Mouse (Mus musculus): ENCODE measurements at regions not wholly inside any gene's neighbourhood (a gene's known extent, or its start where the extent isn't known, plus 50 kb on each side); places are given as distances from the start of the nearest gene placed in this dataset.

- DNase-seq (ENCODE audit: low spot score), result no peak
Measured at GRCm38 (mm10) chr10:126634731-126635130, 266.4 kb downstream of the Atp23 start.

DNA sequence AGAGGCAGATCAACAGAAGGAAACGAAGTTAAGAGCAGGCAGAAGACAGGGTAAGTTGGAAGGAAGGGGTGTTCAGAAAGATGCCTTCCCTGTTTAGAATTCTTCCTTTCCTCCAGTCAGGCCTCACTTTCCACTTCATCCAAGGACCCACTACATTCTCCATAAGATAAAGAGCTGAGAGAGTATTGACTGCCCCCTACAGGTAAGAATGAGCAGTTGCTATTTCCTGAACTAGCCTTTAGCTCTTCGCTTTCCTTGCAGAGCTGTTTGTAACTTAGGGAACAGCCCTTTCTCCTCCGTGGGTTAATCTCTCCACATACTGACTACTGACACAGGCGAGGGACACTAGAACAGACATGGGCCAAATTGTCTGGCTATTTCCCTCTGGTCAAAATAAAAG, 273.1 kb downstream of the Atp23 start:
- DNase-seq (ENCODE audit: low spot score), result no peak

DNA sequence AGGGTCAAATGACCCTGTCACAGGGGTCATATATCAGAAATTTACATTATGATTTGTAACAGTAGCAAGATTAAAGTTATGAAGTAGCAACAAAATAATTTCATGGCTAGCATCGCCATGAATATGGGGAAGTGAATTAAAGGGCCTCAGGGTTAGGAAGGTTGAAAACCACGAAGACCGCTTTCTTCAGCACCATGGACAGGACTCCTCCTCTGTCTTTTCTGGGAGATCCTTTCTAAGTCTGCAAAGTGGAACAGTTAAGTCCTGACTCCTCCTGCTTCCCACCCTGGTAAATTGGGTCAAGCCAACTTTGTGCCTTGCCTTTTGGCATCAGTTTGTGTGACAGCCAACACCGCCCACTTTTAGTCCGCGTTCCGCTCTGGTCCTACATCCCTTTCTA, 275.7 kb downstream of the Atp23 start:
- DNase-seq (ENCODE audit: low spot score), result peak; percentile 13

DNA sequence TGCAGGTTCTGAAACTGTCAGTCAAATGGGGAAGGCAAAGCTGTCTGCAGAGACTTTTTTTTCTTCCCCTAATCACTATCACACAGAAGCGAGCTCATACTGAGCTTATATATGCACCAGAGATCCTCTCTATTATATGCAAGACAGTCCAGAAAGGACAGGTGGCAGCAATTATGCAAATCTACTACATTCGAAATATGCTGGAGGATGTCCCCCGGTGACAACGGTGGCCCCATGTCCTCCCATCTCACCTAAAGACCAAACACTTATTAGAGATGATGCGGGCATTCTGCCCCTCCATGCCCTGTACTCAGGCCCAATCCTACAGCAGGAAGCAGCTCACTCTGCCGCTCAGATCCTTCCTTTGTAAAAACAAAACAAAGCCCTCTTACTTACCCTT, 280.4 kb downstream of the Atp23 start:
- DNase-seq (ENCODE audit: low spot score), result no peak

- DNase-seq (ENCODE audit: low spot score), result no peak
Measured at GRCm38 (mm10) chr10:126619970-126620369, 281.2 kb downstream of the Atp23 start.

GRCm38 (mm10) chr10:126612226-126612625, 288.9 kb downstream of the Atp23 start:
- DNase-seq (ENCODE audit: low spot score), result no peak

DNA sequence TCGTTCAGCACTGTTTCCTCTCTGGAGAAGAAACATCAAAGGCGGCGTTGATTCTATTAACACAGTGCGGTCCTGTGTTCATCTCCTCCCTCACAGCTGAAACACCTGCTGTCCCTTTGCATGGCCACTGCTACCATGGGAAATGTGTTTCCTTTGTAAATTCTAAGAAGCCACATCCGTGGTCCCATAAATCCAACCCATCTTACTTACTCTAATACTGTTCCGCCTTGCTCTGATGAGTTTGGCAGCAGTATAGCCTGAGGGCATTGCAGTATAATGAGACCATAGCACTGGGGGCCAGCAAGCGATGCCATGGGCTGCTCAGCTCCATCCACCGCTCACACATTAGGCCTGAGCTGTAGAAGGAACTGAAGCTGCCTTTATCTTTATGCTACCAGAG, 290.6 kb downstream of the Atp23 start:
- no peak for DNase-seq (ENCODE audit: low spot score)

GRCm38 (mm10) chr10:126599686-126600085, 301.5 kb downstream of the Atp23 start:
- no peak for DNase-seq (ENCODE audit: low spot score)

DNA sequence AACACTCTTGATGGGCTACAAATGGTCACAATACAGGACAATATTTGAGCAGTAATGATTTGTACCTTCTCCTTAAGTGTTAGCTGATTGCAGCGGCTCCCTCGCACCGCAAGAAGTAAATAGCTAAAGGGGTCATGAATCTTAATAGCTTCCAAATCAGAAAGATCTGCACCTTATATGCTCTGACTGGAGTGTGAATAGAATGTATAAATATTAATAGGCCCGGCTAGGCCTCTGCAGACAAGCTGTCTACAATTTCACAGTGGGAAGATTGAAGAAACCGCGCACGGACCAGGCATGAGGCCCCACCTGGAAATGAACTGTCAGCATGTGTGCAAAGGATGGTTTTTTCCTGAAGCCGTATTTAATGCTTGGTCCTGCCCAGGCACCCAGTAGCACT, 333.0 kb downstream of the Atp23 start:
- DNase-seq (ENCODE audit: low spot score), result no peak

DNA sequence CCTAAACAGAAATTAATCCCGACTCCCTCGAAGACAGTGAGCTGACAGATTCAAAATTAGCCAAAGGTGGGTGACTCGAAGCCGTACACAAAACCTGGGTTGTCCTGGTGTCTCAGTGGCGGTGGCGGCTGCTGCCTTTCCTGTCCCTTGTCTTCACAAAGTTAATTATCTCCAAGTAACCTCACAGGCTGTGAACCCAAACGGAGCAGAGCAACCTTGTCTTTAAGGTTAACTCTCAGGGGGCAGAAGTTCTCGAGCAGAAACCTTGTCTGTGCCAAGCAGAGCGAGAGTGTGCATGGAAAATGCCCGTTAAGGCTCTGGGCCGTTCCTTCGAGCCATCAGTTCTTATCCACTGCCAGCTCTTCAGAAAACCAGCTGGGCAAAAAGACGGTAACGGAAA, 335.8 kb downstream of the Atp23 start:
- no peak for DNase-seq (ENCODE audit: low spot score)

DNA sequence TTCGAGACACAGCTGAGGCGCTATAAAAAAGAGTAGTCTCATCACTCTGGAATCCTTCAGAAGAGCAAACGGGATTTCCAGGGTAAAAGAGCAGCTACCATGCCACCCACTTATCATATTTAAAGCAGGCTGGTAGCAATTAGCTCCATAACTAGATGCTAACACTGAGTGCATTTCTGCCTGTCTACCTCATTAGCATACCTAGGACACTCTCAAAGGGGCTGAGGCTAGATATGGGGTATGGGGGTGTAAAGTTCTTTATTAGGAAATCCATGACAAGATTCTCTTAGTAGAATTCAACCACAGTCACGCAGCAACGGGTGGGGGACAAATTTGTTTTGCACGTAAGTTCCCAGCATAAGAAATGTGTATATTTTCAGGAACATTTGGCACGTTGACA, 346.1 kb downstream of the Atp23 start:
- DNase-seq (ENCODE audit: low spot score), result no peak

DNA sequence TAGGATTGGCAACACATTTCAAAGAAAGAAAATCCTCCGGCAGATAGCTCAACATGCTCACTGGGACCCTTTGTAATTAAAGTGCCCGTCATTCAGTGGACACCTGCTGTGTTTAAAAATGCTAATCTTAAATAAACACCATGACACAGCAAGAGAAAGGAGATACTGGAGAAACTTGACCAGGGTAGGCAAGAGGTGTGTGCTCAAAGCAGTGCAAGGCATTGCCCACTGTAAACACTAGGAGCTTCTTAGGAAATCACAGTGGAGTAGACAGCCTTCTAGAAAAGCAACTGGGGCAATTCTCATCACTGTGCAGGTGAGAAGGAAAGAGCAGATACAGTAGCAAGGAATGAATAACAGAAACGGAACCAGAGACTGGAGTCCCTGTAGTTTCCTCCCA, 369.2 kb downstream of the Atp23 start:
- DNase-seq (ENCODE audit: low spot score), result no peak

DNA sequence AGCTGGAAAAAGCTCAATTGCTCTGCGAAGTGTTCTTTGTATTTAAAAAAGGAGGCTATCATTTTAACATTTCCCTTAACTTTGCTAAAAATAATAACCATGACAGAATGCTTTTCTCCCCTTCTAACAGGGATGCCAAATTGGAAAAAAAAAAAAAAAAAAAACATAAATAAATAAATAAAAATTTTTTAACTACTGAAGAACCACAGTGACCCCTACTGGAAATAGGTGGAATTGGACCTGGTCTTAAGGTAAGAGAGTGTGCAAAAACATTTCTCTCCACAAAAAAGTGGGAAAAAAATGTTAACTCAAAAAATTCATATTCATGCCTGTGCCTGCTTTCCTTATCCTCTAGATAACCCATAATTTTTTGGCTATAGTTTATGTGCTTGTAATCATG, 369.8 kb downstream of the Atp23 start:
- no peak for DNase-seq (ENCODE audit: low spot score)

- no peak for DNase-seq (ENCODE audit: low spot score)
Measured at GRCm38 (mm10) chr10:126528801-126529200, 372.4 kb downstream of the Atp23 start.

GRCm38 (mm10) chr10:126526186-126526585, 375.0 kb downstream of the Atp23 start:
- no peak for DNase-seq (ENCODE audit: low spot score)

- DNase-seq (ENCODE audit: low spot score), result no peak
Measured at GRCm38 (mm10) chr10:126521836-126522815, 379.0 kb downstream of the Atp23 start.

DNA sequence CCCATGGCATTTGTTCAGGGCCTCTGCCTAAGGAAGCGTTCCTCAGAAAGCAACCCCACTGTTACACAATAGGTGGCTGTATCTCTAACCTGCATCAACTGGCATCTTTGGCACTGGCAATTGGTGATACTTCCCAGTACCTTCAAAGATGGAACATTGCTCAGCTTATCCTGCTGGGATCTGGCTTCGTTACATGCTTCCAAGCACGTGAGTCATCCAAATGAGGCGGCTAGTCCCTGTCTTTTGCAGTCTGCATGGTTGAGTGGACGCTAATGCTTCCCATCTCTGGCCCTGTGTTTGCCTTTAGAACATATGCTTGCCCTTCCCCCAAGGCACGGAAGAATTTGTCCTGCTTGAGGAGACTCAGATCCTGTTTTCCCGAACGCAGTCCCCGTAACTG, 380.2 kb downstream of the Atp23 start:
- DNase-seq (ENCODE audit: low spot score), result no peak

DNA sequence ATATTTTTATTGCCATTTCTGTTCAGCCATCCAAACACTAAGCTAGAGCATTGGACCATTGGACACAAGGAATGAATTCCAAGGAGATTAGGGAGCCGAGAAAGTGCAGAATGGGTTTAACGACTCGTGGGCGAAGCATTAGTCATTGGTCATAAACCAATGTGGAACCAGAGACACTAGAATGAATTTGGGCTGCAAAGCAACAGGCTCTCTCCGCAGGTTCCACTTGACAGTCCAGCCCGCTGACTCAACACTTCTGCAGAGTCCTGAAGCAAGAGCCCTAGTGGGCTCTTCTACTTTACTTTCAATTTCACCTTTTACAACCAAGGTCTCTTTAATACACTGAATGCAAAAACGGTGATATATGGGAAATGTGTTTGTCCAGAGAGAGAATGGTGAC, 388.0 kb downstream of the Atp23 start:
- DNase-seq (ENCODE audit: low spot score), result no peak

GRCm38 (mm10) chr10:126511511-126511910, 389.6 kb downstream of the Atp23 start:
- DNase-seq (ENCODE audit: low spot score), result peak; percentile 89

GRCm38 (mm10) chr10:126505988-126506387, 395.2 kb downstream of the Atp23 start:
- no peak for DNase-seq (ENCODE audit: low spot score)

GRCm38 (mm10) chr10:126502013-126502688, 399.0 kb downstream of the Atp23 start:
- no peak for DNase-seq (ENCODE audit: low spot score)

DNA sequence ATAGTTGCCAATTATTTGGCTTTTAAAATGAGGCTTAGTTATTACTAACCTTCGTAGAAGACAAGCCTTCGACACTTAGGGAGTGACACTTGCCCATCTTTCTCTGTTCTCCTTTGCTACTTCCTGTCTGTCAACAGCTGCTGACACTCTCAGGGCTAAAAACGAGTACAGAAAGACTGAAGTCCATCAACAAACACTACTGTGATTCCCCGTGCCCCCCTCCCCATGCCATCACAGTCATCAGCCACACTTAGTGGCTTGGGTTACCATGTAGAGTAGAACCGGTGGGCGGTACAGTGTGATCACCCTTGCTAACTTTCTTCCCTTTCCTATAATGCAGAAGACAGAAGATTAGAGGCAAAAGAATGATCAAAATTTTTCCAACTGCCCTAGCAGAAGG, 402.4 kb downstream of the Atp23 start:
- no peak for DNase-seq (ENCODE audit: low spot score)

GRCm38 (mm10) chr10:126493734-126494133, 407.4 kb downstream of the Atp23 start:
- no peak for DNase-seq (ENCODE audit: low spot score)

All from ovary, postnatal 36 days (tissue).